Mouse (Mus musculus) heart, postnatal 0 days (tissue): ENCODE results near the gene Dgkb.

ENCODE experiments used
- CTCF ChIP-seq: IDR thresholded peaks from 2 replicates; pipeline ENCODE4 v1.5.1; 2016; ENCODE audit warnings: antibody characterized with exemption, control low read depth, low read depth
- EP300 ChIP-seq: IDR thresholded peaks from 2 replicates; pipeline ENCODE4 v1.6.1; 2016; ENCODE audit warnings: antibody characterized with exemption, low read depth

GRCm38 (mm10) chr12:38545431-38545830 is 727.9 kb downstream of the Dgkb start:
- no peak for TF ChIP-seq CTCF
- no peak for TF ChIP-seq EP300
